Mouse (Mus musculus) adrenal gland, postnatal 14 days (tissue): ENCODE results near the gene Robo3. TPM values are rescaled to one million over a fixed set of nuclear protein-coding genes. Genes with fewer than 3 reads are reported as not detected.

ENCODE experiments used
- DNase-seq: peaks from one replicate; pipeline ENCODE4 v3.0.0; 2021; ENCODE audit warnings: mixed read lengths
- long read RNA-seq, 2 experiments: library from polyadenylated mRNA; stranded (forward); transcript quantifications; one replicate each; pipeline ENCODE4 v2.0.0; 2021
- total RNA-seq: library from RNA; stranded (reverse); gene quantifications from 2 replicates; pipeline ENCODE4 v1.2.3, GENCODE M21; 2021

The Robo3 gene
- 0.30 and 0.53 TPM in 2 replicates for total RNA-seq
- long read RNA-seq, experiment 1, partial matches to known transcripts, result 1 of 1 reads
- long read RNA-seq, experiment 1, other reads (novel, unspliced or antisense), result 0 of 1 reads
- long read RNA-seq, experiment 2, result 0 reads

DNA sequence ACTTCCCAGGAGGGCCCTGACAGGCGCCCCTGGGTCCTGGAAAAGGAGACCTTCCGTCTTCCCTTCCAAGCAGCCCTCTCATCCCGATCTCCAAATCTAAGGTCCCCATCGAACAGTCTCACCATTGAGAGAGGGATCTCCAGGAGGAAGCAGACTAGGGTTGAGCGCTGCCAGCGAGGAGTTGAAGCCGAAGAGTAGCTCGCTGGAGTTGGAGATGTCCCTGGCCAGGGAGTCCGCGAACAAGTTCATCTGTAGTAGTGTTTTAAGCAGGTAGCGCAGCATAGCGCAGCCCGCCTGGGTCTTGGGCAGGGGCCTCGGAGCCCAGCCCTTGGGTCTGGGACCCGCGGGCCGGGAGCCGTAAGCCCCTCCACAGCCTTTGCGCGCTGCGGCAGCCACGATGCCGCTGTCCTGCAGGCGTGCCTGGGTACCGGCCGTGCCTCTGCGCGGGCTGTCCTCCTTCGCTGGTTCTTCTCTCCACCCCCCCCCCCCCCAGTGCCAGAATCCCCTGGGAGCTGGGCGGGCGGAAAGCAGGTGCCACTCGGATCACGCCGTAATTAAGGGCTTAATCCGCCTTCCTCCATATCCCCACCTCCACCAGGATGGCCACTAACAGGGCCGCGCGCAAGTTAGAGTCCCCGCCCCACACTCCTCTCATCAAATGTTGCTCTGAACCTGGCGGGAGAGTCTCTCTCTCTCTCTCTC, at the start of gene Robo3:
TSS of gene Robo3 (minus strand) at position 527 of the 702 bp plus-strand sequence.
- DNase-seq, result no peak

- DNase-seq, result no peak
These were observed 41.9 kb upstream of the Robo3 start for GRCm38 (mm10) chr9:37474923-37475322.

- DNase-seq, result no peak
These were observed 40.6 kb upstream of the Robo3 start for GRCm38 (mm10) chr9:37473611-37474125.

GRCm38 (mm10) chr9:37462764-37463163, 29.7 kb upstream of the Robo3 start:
- peak; percentile 72 for DNase-seq

DNA sequence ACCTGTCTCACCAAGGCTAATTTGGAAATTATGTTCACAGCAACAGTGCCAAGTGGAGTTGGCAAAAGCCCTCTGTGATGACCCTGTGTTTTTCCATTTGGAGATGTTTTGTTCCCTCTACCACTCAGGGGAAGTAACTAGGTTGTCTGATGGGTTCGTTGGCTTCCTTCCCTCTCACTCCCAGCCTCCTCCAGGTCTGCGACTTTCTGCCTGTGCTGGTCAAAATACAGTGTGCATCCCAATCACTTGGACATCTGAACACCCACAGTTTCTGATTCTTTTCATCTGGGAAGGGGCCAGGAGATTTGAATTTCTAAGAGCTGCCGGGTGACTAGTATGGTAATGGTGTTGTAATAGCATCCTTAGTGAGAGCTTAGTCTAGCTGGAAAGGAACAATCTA, 28.5 kb upstream of the Robo3 start:
- no peak for DNase-seq

DNA sequence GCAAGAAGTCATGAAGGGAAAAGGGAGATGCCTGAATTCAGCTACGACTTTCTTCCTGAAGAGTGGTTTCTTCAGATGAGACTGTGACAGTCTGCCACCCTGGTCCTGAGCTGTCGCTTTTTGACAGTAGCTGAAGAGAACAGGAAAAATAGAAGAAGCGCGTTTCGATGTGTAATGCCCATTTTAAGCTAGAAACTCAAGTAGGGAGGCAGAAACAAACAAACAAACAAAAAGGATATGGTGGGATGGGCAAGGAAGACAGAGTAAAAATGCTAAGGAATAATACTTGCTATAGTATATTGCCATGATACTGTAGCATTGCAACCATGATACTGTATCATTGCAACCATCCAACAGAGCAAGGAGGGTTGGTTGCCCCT, 27.9 kb upstream of the Robo3 start:
- no peak for DNase-seq

DNA sequence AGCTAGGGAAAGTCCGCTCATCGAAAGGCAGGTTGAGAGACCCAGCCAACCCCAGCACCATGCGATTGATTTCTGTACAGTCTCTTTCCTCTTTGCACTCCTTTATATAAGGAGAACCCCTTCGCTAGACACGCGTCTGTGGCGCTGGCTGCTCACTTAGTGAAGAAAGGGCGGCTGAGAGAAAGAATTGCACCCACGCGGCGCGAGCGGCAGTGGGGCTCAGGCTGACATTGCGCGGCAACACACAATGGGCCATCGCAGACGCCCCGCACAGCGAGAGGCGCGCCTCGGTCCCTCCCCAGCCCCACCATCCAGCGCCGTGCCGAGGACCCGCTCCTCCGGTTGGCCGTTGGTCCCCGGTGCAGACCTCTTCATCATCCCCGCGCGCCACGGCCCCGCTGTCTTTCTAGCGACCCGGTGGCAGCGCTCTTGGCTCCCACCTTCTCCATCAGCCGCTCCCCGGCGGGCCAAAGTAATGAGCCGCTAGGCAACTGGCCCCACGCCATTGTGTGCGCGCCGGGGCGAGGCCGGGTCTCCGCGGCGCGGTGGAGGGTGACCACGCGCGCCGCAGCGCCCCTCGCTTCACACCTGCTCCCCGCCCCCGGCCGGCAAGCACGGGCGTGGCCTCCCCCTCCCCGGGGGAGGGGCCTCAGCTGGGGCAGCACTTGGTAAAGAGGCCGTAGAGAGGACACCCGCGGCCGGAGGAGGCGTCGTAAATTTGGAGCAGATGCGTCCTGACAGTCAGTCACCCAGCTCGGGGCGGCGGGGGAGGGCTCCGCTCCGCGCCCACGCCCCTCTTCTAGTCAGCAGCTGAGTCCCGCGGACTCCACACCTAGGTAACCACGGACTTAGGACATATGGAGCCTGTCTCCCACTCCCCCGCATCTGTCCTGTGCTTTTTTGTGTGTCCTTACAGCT, 27.3 kb upstream of the Robo3 start:
- DNase-seq, result peak; percentile 42

DNA sequence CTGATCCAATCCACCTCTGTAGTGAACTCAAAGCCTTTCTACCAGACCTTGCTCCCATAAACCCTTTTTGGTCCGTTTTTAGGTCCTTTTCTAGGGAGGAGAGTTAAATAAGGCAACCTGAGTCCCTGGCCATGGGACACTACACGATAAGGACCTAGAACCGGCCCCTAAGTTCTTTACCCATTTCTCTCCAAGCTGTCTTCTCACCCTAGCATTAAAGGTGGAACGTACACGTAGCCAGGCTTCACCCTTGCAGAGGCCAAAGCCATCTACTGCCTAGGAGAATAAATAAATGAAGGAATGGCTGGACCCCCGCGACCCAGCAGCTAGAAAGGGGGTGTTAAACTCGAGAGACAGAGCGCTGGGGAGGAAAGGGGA, 26.6 kb upstream of the Robo3 start:
- DNase-seq, result no peak

- no peak for DNase-seq
These were observed 24.1 kb upstream of the Robo3 start for GRCm38 (mm10) chr9:37457151-37457550.

GRCm38 (mm10) chr9:37456481-37456910, 23.4 kb upstream of the Robo3 start:
- DNase-seq, result peak; percentile 16

DNA sequence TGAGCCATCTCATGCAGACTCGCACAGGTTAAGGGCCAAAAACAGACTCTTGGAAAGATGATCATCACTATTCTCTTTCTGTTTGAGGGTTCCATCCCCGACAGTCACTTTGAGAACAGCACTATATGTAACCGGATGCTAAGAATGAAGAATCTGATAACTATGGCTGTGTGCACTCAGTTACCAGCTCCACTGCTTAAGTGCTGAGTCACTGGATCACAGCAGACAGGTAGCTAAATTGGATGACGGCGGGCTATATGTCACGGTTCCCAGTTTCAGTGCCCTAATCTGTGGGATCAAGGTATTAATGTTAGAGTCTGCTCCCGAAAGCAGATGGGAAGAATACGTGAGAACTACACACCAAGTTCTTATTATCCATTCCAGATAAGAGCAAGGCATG, 22.8 kb upstream of the Robo3 start:
- no peak for DNase-seq

- DNase-seq, result no peak
These were observed 21.9 kb upstream of the Robo3 start for GRCm38 (mm10) chr9:37454991-37455390.

DNA sequence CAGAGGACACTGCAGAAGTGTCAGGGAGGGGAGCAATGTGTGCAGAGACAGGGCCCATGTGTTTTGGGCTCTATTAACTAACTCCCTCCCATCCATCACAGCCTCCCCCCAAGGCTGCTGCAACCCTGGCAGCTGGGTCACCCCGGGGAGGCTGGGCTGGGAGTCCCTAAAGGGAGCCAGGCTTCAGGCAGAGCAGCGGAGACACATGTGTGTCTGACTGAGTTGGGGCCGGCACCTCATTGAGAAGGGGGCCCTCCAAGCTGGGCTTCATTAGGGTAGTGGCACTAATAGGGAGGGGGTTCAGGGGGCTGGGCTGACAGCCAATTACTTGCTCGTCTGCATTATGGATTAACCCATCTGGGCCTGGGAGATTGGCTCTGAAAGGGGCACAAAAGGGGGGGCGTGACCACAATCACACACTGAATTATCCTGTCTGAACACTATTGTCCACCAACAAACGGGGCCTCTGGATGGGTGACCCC, 21.0 kb upstream of the Robo3 start:
- no peak for DNase-seq

DNA sequence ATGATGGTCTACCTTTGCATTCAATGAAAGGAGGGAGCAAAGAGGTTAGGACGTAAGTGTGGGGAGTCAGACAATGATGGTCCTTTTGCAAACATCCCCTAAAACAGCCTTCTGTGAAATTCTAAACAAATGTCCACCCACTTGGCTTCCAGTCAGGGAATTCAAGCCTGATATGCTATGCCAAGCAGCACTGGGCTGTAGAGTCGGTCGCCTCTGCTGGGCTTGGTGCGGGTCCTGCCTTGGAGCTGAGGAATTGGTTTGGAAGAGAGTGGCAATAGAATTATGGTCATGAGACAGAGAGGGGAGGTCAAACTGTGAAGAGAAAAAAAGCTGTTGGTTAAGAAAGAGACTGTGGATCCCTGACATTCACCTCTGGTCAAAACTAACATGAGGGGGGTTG, 20.3 kb upstream of the Robo3 start:
- no peak for DNase-seq

DNA sequence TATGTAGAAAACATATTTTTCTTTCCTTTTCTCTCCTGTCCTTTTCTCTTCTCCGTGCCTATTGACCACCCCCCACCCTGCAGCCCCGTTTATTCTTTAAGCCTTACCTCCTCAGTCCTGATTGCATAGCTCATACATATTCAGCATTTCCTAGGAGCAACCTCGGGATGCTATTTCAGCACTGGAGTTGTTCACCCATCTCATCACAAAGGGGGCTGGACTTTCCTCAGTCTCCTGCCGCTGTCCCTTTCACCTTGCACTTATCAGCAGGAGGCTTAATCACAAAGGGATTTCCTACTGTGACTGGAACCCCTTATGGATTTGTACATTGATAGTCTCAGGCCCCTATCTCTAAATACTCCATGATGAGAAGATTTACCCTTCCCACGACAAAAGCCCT, 19.4 kb upstream of the Robo3 start:
- DNase-seq, result no peak

GRCm38 (mm10) chr9:37437772-37438735, 5.0 kb upstream of the Robo3 start:
- DNase-seq, result no peak

DNA sequence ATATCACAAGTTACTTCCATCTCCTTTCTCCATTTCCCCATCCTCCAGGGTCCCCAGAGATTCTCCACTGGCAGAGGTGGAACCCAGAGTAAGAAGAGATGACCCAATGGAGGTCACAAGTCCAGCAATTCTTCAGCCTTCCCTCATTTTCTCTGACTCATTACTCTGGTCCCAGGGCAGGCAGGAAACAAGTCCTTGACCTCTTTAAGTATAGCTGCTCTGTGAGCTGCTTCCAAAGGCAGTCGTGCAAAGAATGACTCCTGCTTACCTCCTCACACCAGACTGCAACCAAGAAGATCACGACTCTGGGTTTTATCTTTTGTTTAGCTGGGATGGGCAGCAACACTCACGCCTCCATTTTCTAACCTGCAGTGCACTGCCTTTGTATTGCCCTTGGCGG, 2.6 kb upstream of the Robo3 start:
- DNase-seq, result no peak

DNA sequence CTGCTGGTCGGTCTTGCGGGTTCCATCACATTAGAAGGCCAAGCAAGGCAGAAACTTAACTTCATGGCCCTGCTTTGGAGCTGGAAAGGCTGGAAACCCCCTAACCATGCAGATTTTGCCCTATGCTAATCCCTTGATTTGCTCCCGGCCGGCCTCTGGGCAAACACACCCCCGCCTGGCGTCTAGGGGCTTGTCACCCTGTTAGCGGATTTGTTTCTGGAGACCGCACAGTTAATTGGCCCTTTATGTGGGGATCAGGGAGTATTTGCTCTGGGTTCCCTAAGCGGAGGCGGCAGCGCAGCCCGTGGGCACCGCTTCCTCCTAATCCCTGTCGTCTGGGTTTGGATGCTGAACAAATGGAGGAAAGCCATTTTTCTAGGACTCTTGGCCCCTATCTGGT, 1.9 kb upstream of the Robo3 start:
- DNase-seq, result no peak

DNA sequence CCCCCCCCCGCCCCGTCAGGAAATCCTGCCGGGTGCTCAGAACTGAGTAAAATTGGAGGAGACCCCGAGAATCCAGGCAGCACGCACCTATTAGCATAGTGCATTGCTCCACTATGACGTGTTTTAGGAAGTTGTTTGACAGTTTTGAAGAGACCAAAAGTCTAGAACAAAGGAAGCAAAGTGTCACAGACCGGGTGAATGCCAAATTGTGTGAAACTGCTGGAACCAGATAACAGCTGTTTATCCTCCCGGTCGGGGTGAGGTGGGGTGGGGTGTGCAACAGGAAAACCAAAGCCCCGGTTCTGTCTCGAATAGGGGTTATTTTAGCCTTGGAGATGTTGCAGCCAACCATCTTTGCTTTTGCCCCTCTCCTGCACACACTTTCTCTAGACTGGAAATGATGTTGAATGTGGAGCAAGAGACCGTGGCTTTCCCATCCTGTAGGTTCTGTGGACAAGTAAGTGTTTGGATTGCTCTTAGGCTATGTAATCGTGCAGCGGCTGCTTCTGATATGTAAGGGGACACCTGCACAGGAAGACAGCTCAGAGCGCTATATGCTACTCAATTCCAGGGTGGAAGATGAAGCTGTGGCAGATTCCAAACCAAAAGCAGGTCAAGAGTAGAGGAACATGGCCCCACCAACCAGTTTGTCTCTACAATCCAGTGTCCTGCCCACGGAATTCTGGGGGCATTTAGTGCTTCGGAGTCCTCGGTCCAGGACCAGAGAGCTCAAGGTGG, 946 bp upstream of the Robo3 start:
- DNase-seq, result no peak

- peak; percentile 76 for DNase-seq
These were observed 900 bp downstream of the Robo3 start for GRCm38 (mm10) chr9:37432026-37432666.
